Mouse (Mus musculus): ENCODE results near the gene Diras2.

- TF ChIP-seq CTCF (IDR thresholded peaks at IDR 0.05; ENCODE audit: low read depth, low read length) (no peak), POLR2AphosphoS5 (IDR thresholded peaks at IDR 0.05; ENCODE audit: insufficient replicate concordance, low read depth, low read length) (no peak)
These were observed 15.2 kb upstream of the Diras2 start for GRCm38 (mm10) chr13:52546288-52546687.
